Mouse (Mus musculus) ES-Bruce4 (cell line): Measurements from ENCODE around the gene Fbxl12.

ENCODE experiments used
- CTCF ChIP-seq: IDR thresholded peaks from one replicate; pipeline ENCODE4 v1.8.1; 2011; ENCODE audit warnings: low read depth, low read length
- POLR2A ChIP-seq: IDR thresholded peaks from one replicate; pipeline ENCODE4 v1.8.1; 2011; ENCODE audit warnings: low read length; ENCODE audit not compliant: insufficient read depth

GRCm38 (mm10) chr9:20664982-20665637, 20.5 kb upstream of the Fbxl12 start:
- TF ChIP-seq CTCF = no peak
- TF ChIP-seq POLR2A = no peak
